Mouse (Mus musculus) lung, adult 2 months (tissue): ENCODE measurements around the gene Rps28.

Source experiments
- CTCF ChIP-seq: fragments of 200-500 bp; IDR thresholded peaks from 2 replicates; pipeline ENCODE4 v1.5.1; 2011; ENCODE audit warnings: mild to moderate bottlenecking, low read length, control low read depth; ENCODE audit not compliant: insufficient read depth
- POLR2A ChIP-seq: fragments of 200-500 bp; IDR thresholded peaks from 2 replicates; pipeline ENCODE4 v1.6.1; 2011; ENCODE audit warnings: low read depth, mild to moderate bottlenecking, control low read depth, low read length, borderline replicate concordance; ENCODE audit errors: extremely low read depth

GRCm38 (mm10) chr17:33779271-33779966 is 44.9 kb downstream of the Rps28 start:
- TF ChIP-seq CTCF (no peak), POLR2A (no peak)
